Mouse (Mus musculus) liver, postnatal 0 days (tissue): ENCODE measurements around the gene Nat9.

Experiments used
- CTCF ChIP-seq: sonication (generic); IDR thresholded peaks from 2 replicates; pipeline ENCODE4 v1.5.1; 2016; ENCODE audit warnings: antibody characterized with exemption, low read depth
- EP300 ChIP-seq: IDR thresholded peaks from 2 replicates; pipeline ENCODE4 v1.6.1; 2016; ENCODE audit warnings: antibody characterized with exemption, low read depth, mild to moderate bottlenecking

GRCm38 (mm10) chr11:115176399-115177190 lies 11.1 kb downstream of the Nat9 start:
- TF ChIP-seq CTCF (no peak), EP300 (no peak)
